Mouse (Mus musculus): ENCODE measurements around the gene Hils1. TPM values are rescaled to one million over a fixed set of nuclear protein-coding genes. Genes with fewer than 3 reads are reported as not detected.
A peak's percentile ranks its signal among the peaks of the same experiment; 100 is the strongest.
"Not testable (repeated sequence)": the region's sequence is repeated elsewhere in the genome, so short reads cannot be mapped to it uniquely, and the experiment has no call there.

Gene Hils1
- polyA plus RNA-seq, 1 experiment from 2014 or later, result not detected

DNA sequence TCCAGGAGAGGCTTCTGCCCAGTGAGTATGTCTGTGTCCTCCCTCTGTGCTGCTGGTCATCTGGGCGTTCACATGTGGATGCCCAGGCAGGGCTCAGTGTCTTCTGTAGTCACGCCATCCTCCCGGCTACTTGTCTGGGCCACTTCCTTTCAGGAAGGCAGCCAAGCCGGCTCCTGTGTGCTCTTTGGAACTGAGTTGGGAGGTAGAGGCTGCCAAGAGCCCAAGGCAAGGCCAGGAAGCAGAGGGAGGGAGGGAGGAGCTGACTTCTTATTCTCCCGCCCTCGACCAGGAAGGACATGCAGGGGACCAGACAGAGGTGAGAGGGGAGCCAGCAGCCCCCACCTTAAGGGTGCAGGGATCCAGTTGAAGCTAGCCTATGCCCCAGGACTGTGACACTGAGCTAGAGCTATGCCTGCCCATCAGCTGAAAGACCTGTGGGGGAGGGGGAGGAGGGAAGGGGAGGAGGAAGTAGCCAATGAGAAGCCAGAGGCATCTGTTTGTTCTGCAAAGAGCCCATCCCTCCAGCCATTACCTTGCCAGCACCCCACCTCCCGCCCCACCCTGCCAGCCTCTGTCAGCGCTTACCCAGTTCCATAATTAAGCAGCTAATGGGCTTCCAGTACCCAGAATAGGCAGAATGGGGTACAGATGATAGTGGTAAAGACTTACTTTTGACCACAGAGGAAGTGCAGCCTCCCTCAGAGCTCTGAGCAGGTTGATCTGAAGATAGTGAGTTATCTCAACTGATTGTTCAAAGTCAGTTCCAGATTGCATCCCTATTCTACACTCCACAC, 9.1 kb upstream of the Hils1 start:
- 0 out of 2 replicates have a peak overlapping the region, but pooled peaks have one; percentile 13 for H3K27ac ChIP-seq (ENCODE audit: low read length)
- H3K9ac ChIP-seq (ENCODE audit: low read length), result 0 out of 2 replicates have a peak overlapping the region, but pooled peaks have one; percentile 32
- peak; percentile 77 for ATAC-seq (ENCODE audit: insufficient read depth, low FRiP score)
- no peak overlapping the region for H3K4me3 ChIP-seq (replicated peaks; ENCODE audit: low read length)
- H3K9me3 ChIP-seq (replicated peaks; ENCODE audit: control insufficient read depth, low read length), result no peaks in the 10 kb centered on the region
- no peaks in the 10 kb centered on the region for H3K27me3 ChIP-seq (ENCODE audit: control insufficient read depth, insufficient read depth, low read length)
- WGBS, result 13% methylated on average over 8 of the region's 8 CpGs
- peak overlapping the region; percentile 11; the same call in 1 of the 2 replicates for H3K4me2 ChIP-seq (ENCODE audit: low read depth, low read length)
- H3K36me3 ChIP-seq (ENCODE audit: control insufficient read depth, insufficient read depth, low read length), result no peaks in the 10 kb centered on the region
- peaks cover 11% of the 10 kb centered on the region for H3K4me1 ChIP-seq (ENCODE audit: control insufficient read depth, insufficient read depth, low read length)

DNA sequence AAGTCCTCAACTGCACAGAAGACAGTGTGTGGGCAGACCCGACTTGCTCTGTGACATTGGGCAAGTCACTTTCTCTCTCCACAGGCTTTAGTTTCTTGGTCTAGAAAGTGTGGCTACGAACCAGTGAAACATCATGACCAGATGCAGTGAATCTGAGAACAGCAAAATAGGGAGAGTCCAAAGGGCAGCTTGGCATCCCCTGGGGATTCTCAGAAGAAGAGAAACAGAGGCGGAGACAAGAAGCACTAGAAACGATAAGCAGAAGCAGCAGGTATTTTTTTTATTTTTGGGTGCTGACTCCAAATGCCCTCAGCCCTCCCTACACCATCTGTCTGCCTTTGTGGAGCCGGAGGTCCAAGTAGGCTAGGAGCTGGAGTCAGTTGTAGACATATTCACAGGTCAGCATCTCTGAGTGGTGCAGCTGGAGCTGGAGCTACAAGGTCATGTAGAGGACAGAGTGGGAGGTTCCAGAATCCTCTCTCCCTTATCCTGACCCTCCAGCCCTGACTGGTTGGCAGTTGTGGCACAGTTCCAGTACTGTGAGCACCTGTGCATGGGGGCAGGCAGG, 4.8 kb upstream of the Hils1 start:
- no peaks in the 10 kb centered on the region for H3K27me3 ChIP-seq (ENCODE audit: control insufficient read depth, insufficient read depth, low read length)
- H3K9me3 ChIP-seq (replicated peaks; ENCODE audit: control insufficient read depth, low read length), result no peaks in the 10 kb centered on the region
- H3K36me3 ChIP-seq (ENCODE audit: control insufficient read depth, insufficient read depth, low read length), result no peaks in the 10 kb centered on the region
- no peak overlapping the region for H3K4me3 ChIP-seq (replicated peaks; ENCODE audit: low read length)
- no peak overlapping the region for H3K27ac ChIP-seq (ENCODE audit: low read length)
- ATAC-seq (ENCODE audit: insufficient read depth, low FRiP score), result no peak
- no peak overlapping the region for H3K4me2 ChIP-seq (ENCODE audit: low read depth, low read length)
- WGBS, result 62% methylated on average over 5 of the region's 5 CpGs
- peaks cover 11% of the 10 kb centered on the region for H3K4me1 ChIP-seq (ENCODE audit: control insufficient read depth, insufficient read depth, low read length)
- H3K9ac ChIP-seq (ENCODE audit: low read length), result no peak overlapping the region

DNA sequence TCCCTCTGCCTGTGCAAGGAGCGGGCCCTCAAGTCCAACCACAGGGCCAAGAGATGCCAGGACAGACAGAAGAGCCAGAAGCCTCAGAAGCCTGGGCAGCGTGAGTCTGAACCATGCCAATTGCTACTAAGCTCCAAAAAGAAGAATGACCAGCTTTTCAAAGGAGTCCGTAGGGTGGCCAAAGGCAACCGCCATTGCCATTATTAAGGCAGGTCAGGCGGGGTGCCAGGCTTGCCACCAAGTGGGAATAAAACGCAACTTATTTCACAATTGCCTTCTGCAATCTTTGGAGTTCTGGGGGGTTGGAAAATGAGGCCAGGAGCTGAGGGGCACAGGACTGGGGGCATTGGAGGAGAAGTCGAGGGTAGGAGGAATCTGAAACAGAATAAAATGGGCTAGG, 794 bp downstream of the Hils1 start:
- WGBS, result 78% methylated on average over 7 of the region's 7 CpGs
- no peak overlapping the region for H3K4me2 ChIP-seq (ENCODE audit: low read depth, low read length)
- ATAC-seq (ENCODE audit: insufficient read depth, low FRiP score), result no peak
- no peaks in the 10 kb centered on the region for H3K4me1 ChIP-seq (ENCODE audit: control insufficient read depth, insufficient read depth, low read length)
- no peak overlapping the region for H3K4me3 ChIP-seq (replicated peaks; ENCODE audit: low read length)
- H3K36me3 ChIP-seq (ENCODE audit: control insufficient read depth, insufficient read depth, low read length), result no peaks in the 10 kb centered on the region
- no peaks in the 10 kb centered on the region; the same call in 1 of the 2 replicates for H3K27me3 ChIP-seq (ENCODE audit: control insufficient read depth, insufficient read depth, low read length)
- H3K9ac ChIP-seq (ENCODE audit: low read length), result no peak overlapping the region
- no peaks in the 10 kb centered on the region for H3K9me3 ChIP-seq (replicated peaks; ENCODE audit: control insufficient read depth, low read length)
- no peak overlapping the region for H3K27ac ChIP-seq (ENCODE audit: low read length)

DNA sequence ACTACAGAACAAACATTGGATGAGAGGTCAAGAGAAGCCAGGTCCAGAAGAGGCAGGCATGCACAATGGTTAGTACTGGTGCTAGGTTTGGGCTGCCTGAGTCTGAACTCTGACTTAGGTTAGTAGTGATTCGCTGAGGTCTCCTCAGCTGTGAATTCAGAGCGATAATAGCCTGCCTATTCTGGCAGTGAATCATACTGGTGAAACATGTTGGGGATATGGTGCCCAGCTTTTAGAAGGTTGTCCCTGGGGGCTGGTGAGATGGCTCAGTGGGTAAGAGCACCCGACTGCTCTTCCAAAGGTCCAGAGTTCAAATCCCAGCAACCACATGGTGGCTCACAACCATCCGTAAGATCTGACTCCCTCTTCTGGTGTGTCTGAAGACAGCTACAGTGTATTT, 2.3 kb downstream of the Hils1 start:
- 93% methylated on average over 4 of the region's 4 CpGs for WGBS
- H3K27ac ChIP-seq (ENCODE audit: low read length); ATAC-seq (ENCODE audit: insufficient read depth, low FRiP score): not testable (repeated sequence)

DNA sequence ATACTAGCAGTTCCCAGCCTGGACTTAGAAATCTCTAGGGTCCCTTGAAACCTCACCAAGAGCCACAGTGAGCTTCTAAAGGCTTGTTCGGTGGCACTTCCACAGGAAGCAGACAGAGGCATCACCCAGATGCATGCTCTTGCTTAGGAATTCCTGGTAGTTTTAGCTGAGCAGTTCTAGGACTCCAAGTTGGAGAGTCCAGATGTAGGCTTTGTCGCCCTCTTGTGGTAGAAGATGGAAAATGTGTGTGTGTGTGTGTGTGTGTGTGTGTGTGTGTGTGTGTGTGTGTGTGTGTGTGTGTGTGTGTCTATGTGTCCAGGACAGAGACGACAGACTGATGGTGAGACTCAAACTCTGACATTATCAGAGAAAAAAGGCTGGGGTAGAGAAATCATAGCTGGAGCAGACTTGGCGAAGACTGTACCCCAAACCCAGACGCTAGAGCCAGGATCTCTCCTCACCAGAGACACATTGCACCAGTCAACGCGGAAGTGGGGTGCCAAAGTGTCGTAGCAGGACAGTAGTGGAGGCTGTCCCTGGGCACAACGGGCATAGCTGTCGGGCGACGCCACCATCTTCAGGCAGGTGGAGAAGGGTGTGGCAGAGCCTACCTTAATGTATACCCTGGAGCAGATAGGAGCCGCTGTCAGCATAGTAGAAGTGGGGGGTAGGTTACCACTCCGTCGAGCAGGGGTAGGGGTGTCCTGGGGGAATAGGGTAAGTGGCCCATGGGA, 3.0 kb downstream of the Hils1 start:
- peak; percentile 29; the same call in 1 of the 2 replicates for ATAC-seq (ENCODE audit: insufficient read depth, low FRiP score)
- H3K27me3 ChIP-seq (ENCODE audit: control insufficient read depth, insufficient read depth, low read length), result no peaks in the 10 kb centered on the region; the same call in 1 of the 2 replicates
- 54% methylated on average over 15 of the region's 15 CpGs for WGBS

More for the DNA sequence above, 2.3 kb downstream of the Hils1 start:
- not testable (repeated sequence) for H3K4me2 ChIP-seq (ENCODE audit: low read depth, low read length); H3K4me3 ChIP-seq (replicated peaks; ENCODE audit: low read length); H3K4me1 ChIP-seq (ENCODE audit: control insufficient read depth, insufficient read depth, low read length); H3K9ac ChIP-seq (ENCODE audit: low read length); H3K27me3 ChIP-seq (ENCODE audit: control insufficient read depth, insufficient read depth, low read length); H3K36me3 ChIP-seq (ENCODE audit: control insufficient read depth, insufficient read depth, low read length); H3K9me3 ChIP-seq (replicated peaks; ENCODE audit: control insufficient read depth, low read length)

DNA sequence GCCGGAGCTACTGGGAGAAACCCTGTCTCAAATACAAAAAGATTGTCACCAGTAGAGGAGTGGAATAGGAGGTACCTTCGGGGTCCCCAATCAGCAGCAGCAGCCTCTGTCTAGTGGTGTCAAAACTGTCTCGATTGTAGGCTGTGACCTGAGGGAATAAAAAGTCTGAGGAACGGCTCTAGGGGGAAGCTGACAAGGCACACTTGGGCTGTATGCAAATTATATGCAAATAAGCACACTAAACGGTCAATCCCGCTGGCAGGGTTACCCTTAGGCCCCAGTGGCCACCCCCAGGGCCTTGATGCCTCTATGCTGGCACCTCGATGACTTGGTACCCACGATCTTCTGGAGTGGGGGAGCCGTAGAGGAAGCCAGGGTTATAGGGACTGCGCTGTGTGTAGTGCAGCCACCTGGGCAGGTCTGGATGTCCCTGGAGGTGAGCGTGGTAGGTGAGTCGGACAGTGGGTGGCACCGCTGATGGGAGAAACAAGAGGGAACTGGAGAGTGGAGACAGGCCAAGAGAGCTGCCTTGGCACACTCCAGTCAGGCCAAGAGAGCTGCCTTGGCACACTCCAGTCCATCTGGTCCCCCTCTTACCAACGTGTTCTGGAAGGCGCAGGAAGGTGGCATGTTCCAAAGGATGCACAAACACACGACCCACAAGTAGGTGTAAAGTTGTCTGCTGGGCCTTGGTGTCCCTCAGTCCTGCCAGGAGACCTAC, 4.7 kb downstream of the Hils1 start:
- no peak for ATAC-seq (ENCODE audit: insufficient read depth, low FRiP score)
- no peaks in the 10 kb centered on the region for H3K9me3 ChIP-seq (replicated peaks; ENCODE audit: control insufficient read depth, low read length)

More for the DNA sequence above, 3.0 kb downstream of the Hils1 start:
- H3K4me3 ChIP-seq (replicated peaks; ENCODE audit: low read length), result no peak overlapping the region
- no peak overlapping the region for H3K27ac ChIP-seq (ENCODE audit: low read length)
- no peaks in the 10 kb centered on the region for H3K9me3 ChIP-seq (replicated peaks; ENCODE audit: control insufficient read depth, low read length)
- no peaks in the 10 kb centered on the region for H3K36me3 ChIP-seq (ENCODE audit: control insufficient read depth, insufficient read depth, low read length)
- H3K4me1 ChIP-seq (ENCODE audit: control insufficient read depth, insufficient read depth, low read length), result no peaks in the 10 kb centered on the region
- no peak overlapping the region for H3K4me2 ChIP-seq (ENCODE audit: low read depth, low read length)
- H3K9ac ChIP-seq (ENCODE audit: low read length), result no peak overlapping the region

DNA sequence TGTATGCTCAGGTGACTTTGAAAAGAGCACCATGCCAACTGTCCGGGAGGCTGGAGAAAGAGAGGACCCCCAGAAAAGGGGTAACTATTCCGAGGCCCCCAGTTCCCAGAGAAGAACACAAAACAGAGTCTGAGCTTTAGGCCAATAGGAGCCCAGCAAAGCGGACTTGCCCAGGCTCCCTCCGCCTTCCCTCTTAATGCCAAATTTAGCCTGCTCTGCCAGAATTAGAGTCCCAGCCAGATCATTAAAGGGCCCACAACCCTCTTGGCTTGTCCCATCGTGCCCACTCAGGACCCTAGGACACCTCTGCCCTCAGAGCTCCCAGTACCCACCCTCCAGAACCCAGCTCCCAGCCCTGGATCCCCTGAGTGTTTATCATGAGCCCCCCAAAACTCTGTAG, 5.5 kb downstream of the Hils1 start:
- Histone ChIP-seq H3K36me3 (ENCODE audit: control insufficient read depth, insufficient read depth, low read length) (no peaks in the 10 kb centered on the region), H3K4me3 (replicated peaks; ENCODE audit: low read length) (no peak overlapping the region), H3K27ac (ENCODE audit: low read length) (no peak overlapping the region), H3K4me1 (ENCODE audit: control insufficient read depth, insufficient read depth, low read length) (no peaks in the 10 kb centered on the region), H3K9ac (ENCODE audit: low read length) (no peak overlapping the region), H3K9me3 (replicated peaks; ENCODE audit: control insufficient read depth, low read length) (no peaks in the 10 kb centered on the region), H3K27me3 (ENCODE audit: control insufficient read depth, insufficient read depth, low read length) (no peaks in the 10 kb centered on the region; the same call in 1 of the 2 replicates), H3K4me2 (ENCODE audit: low read depth, low read length) (no peak overlapping the region)
- 62% methylated on average over 5 of the region's 5 CpGs for WGBS
- ATAC-seq (ENCODE audit: insufficient read depth, low FRiP score), result no peak

More for the DNA sequence above, 4.7 kb downstream of the Hils1 start:
- WGBS, result 67% methylated on average over 16 of the region's 16 CpGs
- Histone ChIP-seq H3K36me3 (ENCODE audit: control insufficient read depth, insufficient read depth, low read length) (no peaks in the 10 kb centered on the region), H3K4me2 (ENCODE audit: low read depth, low read length) (no peak overlapping the region), H3K27ac (ENCODE audit: low read length) (no peak overlapping the region), H3K4me1 (ENCODE audit: control insufficient read depth, insufficient read depth, low read length) (no peaks in the 10 kb centered on the region), H3K9ac (ENCODE audit: low read length) (no peak overlapping the region), H3K4me3 (replicated peaks; ENCODE audit: low read length) (no peak overlapping the region), H3K27me3 (ENCODE audit: control insufficient read depth, insufficient read depth, low read length) (no peaks in the 10 kb centered on the region; the same call in 1 of the 2 replicates)

DNA sequence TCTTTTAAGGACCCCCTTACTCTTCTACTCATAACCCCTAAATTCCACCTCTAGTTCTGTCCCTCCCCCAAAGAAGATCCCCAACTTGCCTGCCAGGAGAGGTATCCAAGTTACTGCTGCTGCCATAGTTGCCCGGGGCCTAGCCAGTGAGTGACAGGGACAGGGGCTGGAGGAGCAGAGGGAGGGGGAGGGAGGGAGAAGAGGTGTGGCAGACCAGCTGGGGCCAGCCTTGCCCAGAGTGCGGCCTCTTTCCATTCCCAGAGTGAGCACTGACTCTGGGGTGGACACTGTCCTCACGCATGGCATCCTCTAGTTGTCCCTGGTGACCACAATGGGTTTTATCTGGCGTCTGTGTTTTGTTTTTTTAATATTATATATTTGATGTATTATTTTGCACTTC, 5.9 kb downstream of the Hils1 start:
- H3K27ac ChIP-seq (ENCODE audit: low read length), result no peak overlapping the region
- no peaks in the 10 kb centered on the region for H3K36me3 ChIP-seq (ENCODE audit: control insufficient read depth, insufficient read depth, low read length)
- 59% methylated on average over 4 of the region's 4 CpGs for WGBS
- H3K27me3 ChIP-seq (ENCODE audit: control insufficient read depth, insufficient read depth, low read length), result no peaks in the 10 kb centered on the region; the same call in 1 of the 2 replicates
- no peak overlapping the region for H3K4me2 ChIP-seq (ENCODE audit: low read depth, low read length)
- no peaks in the 10 kb centered on the region for H3K9me3 ChIP-seq (replicated peaks; ENCODE audit: control insufficient read depth, low read length)
- no peak for ATAC-seq (ENCODE audit: insufficient read depth, low FRiP score)
- no peak overlapping the region for H3K9ac ChIP-seq (ENCODE audit: low read length)
- H3K4me1 ChIP-seq (ENCODE audit: control insufficient read depth, insufficient read depth, low read length), result no peaks in the 10 kb centered on the region
- H3K4me3 ChIP-seq (replicated peaks; ENCODE audit: low read length), result no peak overlapping the region
